Mouse (Mus musculus) c-Kit-positive CD71-positive TER-119-negative erythroid progenitor cells, embryonic 14.5 days (primary cell): ENCODE measurements around the gene Ap2a1.
A peak's percentile ranks its signal among the peaks of the same experiment; 100 is the strongest.

Experiments
- DNase-seq: peaks from one replicate; pipeline ENCODE4 v3.0.0-alpha.2; 2013; ENCODE audit warnings: low read depth

Gene Ap2a1

GRCm38 (mm10) chr7:44864595-44865542, 64.4 kb downstream of the Ap2a1 start:
- DNase-seq: no peak

GRCm38 (mm10) chr7:44863982-44864494, 65.3 kb downstream of the Ap2a1 start:
- DNase-seq: no peak

GRCm38 (mm10) chr7:44863210-44863609, 66.1 kb downstream of the Ap2a1 start:
- DNase-seq: no peak

- no peak for DNase-seq
Observed at GRCm38 (mm10) chr7:44862434-44862833, 66.9 kb downstream of the Ap2a1 start.

GRCm38 (mm10) chr7:44861429-44861816, 67.9 kb downstream of the Ap2a1 start:
- DNase-seq: no peak

GRCm38 (mm10) chr7:44860576-44861428, 68.5 kb downstream of the Ap2a1 start:
- no peak for DNase-seq

- DNase-seq: no peak
Observed at GRCm38 (mm10) chr7:44859896-44860295, 69.4 kb downstream of the Ap2a1 start.

- DNase-seq: peak; percentile 74
Observed at GRCm38 (mm10) chr7:44857905-44858304, 71.4 kb downstream of the Ap2a1 start.

GRCm38 (mm10) chr7:44857042-44857552, 72.2 kb downstream of the Ap2a1 start, which contains the start of gene Pnkp:
Gene Pnkp (plus strand): TSS chr7:44857139.
- peak; percentile 81 for DNase-seq

GRCm38 (mm10) chr7:44856265-44856916, 72.9 kb downstream of the Ap2a1 start:
- no peak for DNase-seq

GRCm38 (mm10) chr7:44855036-44855435, 74.3 kb downstream of the Ap2a1 start:
- DNase-seq: no peak

- peak; percentile 76 for DNase-seq
Observed at GRCm38 (mm10) chr7:44854356-44855031, 74.8 kb downstream of the Ap2a1 start.

GRCm38 (mm10) chr7:44853596-44854355, 75.5 kb downstream of the Ap2a1 start:
- DNase-seq: no peak

- no peak for DNase-seq
Observed at GRCm38 (mm10) chr7:44853065-44853464, 76.2 kb downstream of the Ap2a1 start.

- no peak for DNase-seq
Observed at GRCm38 (mm10) chr7:44852259-44853027, 76.9 kb downstream of the Ap2a1 start.

- no peak for DNase-seq
Observed at GRCm38 (mm10) chr7:44851625-44852234, 77.6 kb downstream of the Ap2a1 start.

GRCm38 (mm10) chr7:44850789-44851624, 78.3 kb downstream of the Ap2a1 start:
- DNase-seq: no peak
